Mouse (Mus musculus) liver, adult 2 months (tissue): ENCODE data around the gene Gjc1.

ENCODE experiments used
- CTCF ChIP-seq: fragments of 200-500 bp; IDR thresholded peaks from 2 replicates; pipeline ENCODE4 v1.5.1; 2011; ENCODE audit warnings: low read depth, low read length, control low read depth
- POLR2A ChIP-seq: fragments of 200-500 bp; IDR thresholded peaks from 2 replicates; pipeline ENCODE4 v1.6.1; 2011; ENCODE audit warnings: low read length, control low read depth; ENCODE audit not compliant: insufficient read depth; ENCODE audit errors: extremely low read depth

GRCm38 (mm10) chr11:102769141-102769540 lies 50.4 kb downstream of the Gjc1 start:
- TF ChIP-seq CTCF (no peak), POLR2A (no peak)
